Mouse (Mus musculus): ENCODE measurements at regions not wholly inside any gene's neighbourhood (a gene's known extent, or its start where the extent isn't known, plus 50 kb on each side); places are given as distances from the start of the nearest gene placed in this dataset.

DNA sequence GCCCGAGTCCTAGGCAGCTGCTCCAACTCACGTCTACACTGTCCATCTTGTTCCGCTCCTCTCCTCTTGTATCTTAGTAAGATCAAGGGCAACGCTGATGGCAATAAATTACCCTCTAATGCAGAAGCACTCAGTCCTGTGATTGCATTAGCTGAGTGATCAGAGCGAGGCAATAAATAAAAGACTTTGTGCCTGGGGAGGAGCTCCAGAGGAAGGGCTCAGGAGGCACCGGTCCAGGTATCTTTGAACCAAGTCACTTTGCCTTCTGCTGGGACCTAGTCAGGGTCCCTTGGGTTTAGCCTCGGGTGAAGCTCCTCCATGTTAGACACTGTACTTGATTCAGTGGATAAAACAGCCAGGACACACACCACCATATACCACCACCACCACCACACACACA is 119.5 kb upstream of the Foxq1 start:
- TF ChIP-seq CTCF (IDR thresholded peaks at IDR 0.05; ENCODE audit: low read depth, low read length) (no peak), POLR2A (IDR thresholded peaks at IDR 0.05; ENCODE audit: borderline replicate concordance, low read depth, low read length) (no peak)

Data from bone marrow macrophage, adult 2 months (primary cell).